Mouse (Mus musculus) heart, adult 2 months (tissue): ENCODE results near the gene Capn11.

Experiments used
- CTCF ChIP-seq: fragments of 200-600 bp; IDR thresholded peaks from 2 replicates; pipeline ENCODE4 v1.8.1; 2022; ENCODE audit warnings: antibody characterized with exemption, mild to moderate bottlenecking, moderate library complexity
- EP300 ChIP-seq: fragments of 200-500 bp; IDR thresholded peaks from 2 replicates; pipeline ENCODE4 v1.6.1; 2011; ENCODE audit warnings: low read depth, low read length, control low read depth; ENCODE audit not compliant: insufficient read depth

DNA sequence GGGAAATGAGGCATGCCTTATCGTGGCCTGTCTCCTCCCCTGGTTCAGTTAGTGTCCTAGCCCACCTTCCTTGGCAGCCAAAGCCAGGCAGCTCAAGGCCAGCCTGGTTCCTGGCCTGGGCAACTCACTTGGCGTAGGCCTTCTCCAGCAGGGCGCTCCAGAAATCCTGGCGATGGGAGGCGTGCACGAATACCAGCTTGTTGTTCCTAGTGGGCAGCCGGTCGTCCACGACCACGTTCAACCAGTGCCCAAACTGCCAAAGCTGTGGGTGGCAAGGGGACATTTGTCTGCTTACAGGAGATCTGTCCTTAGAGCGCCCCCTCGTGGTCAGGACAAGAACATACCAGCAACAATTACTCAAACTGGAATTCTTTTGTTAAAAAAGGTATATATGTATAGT lies 16.4 kb downstream of the Capn11 start:
- TF ChIP-seq CTCF (peak; percentile 89), EP300 (0 out of 2 replicates have a peak, but pooled peaks have one; percentile 29)
